Mouse (Mus musculus) ES-E14 (cell line): ENCODE results near the gene Dock4.

ENCODE experiments used
- CHD2 ChIP-seq: IDR thresholded peaks from 2 replicates; pipeline ENCODE4 v1.6.1; 2014; ENCODE audit warnings: mild to moderate bottlenecking, low read depth, low read length, inconsistent platforms
- ZC3H11A ChIP-seq: IDR thresholded peaks from 2 replicates; pipeline ENCODE4 v1.6.1; 2012; ENCODE audit warnings: low read depth, mild to moderate bottlenecking, inconsistent platforms, low read length, borderline replicate concordance

GRCm38 (mm10) chr12:40415312-40415925, 30.3 kb upstream of the Dock4 start:
- TF ChIP-seq CHD2 (no peak), ZC3H11A (no peak)
